Mouse (Mus musculus) C2C12 (cell line): ENCODE measurements around the gene Tmem216. TPM values are rescaled to one million over a fixed set of nuclear protein-coding genes. Genes with fewer than 3 reads are reported as not detected.
A peak's percentile ranks its signal among the peaks of the same experiment; 100 is the strongest.

Experiments used
- H3K27me3 ChIP-seq: one replicate; pipeline ENCODE4 v1.6.1; 2011; ENCODE audit not compliant: control insufficient read depth, insufficient read depth, insufficient read length
- H3K36me3 ChIP-seq: one replicate; pipeline ENCODE4 v1.6.1; 2011; ENCODE audit not compliant: control insufficient read depth, insufficient read depth
- H3K4me3 ChIP-seq: one replicate; pipeline ENCODE4 v1.5.1; 2011; ENCODE audit warnings: mild to moderate bottlenecking, control low read depth; ENCODE audit not compliant: poor library complexity, insufficient read depth, severe bottlenecking
- H3K79me2 ChIP-seq: one replicate; pipeline ENCODE4 v1.6.1; 2011; ENCODE audit not compliant: control insufficient read depth, insufficient read depth
- H3K79me3 ChIP-seq: one replicate; pipeline ENCODE4 v1.6.1; 2011; ENCODE audit warnings: low read depth, control low read depth
- H3ac ChIP-seq: one replicate; pipeline ENCODE3; 2011; ENCODE audit warnings: low read depth; ENCODE audit not compliant: control insufficient read depth, insufficient read length
- CEBPB ChIP-seq: IDR thresholded peaks from one replicate; pipeline ENCODE4 v1.6.1; 2011; ENCODE audit warnings: low read depth, mild to moderate bottlenecking, control low read depth, moderate library complexity
- CTCF ChIP-seq: IDR thresholded peaks from one replicate; pipeline ENCODE4 v1.5.1; 2011; ENCODE audit not compliant: control insufficient read depth, insufficient read depth, insufficient read length
- FOSL1 ChIP-seq: IDR thresholded peaks from one replicate; pipeline ENCODE4 v1.8.0; 2011; ENCODE audit warnings: mild to moderate bottlenecking, low read length; ENCODE audit not compliant: poor library complexity, insufficient read depth, severe bottlenecking
- MAX ChIP-seq: IDR thresholded peaks from one replicate; pipeline ENCODE4 v1.6.1; 2011; ENCODE audit warnings: mild to moderate bottlenecking, control low read depth
- MYOD1 ChIP-seq: IDR thresholded peaks from one replicate; pipeline ENCODE4 v1.6.1; 2011; ENCODE audit warnings: low read depth; ENCODE audit not compliant: control insufficient read depth, insufficient read length
- MYOG ChIP-seq: IDR thresholded peaks from one replicate; pipeline ENCODE4 v1.6.1; 2011; ENCODE audit not compliant: control insufficient read depth, insufficient read length; ENCODE audit errors: extremely low read depth
- USF1 ChIP-seq: IDR thresholded peaks from one replicate; pipeline ENCODE4 v1.6.1; 2011; ENCODE audit warnings: low read depth, mild to moderate bottlenecking, control low read depth, moderate library complexity
- polyA plus RNA-seq: library from polyadenylated mRNA; unstranded; fragments of >200 nt; fragmentation: generic; extraction: Trizol; gene quantifications from one replicate; pipeline ENCODE4 v1.2.1, GENCODE M21; 2012; ENCODE audit warnings: missing spikeins

Gene Tmem216
- polyA plus RNA-seq, 1 experiment = 25.2 TPM

- Histone ChIP-seq H3K79me2 (no peaks in the 10 kb centered on the region), H3K27me3 (no peaks in the 10 kb centered on the region), H3ac (no peak overlapping the region), H3K79me3 (no peaks in the 10 kb centered on the region), H3K4me3 (no peak overlapping the region), H3K36me3 (peaks cover 94% of the 10 kb centered on the region)
- no peak for TF ChIP-seq USF1
- TF ChIP-seq MYOG = no peak
- TF ChIP-seq MAX = no peak
- no peak for TF ChIP-seq MYOD1
- no peak for TF ChIP-seq CTCF
- TF ChIP-seq FOSL1 = no peak
- no peak for TF ChIP-seq CEBPB
These were observed 16.6 kb downstream of the Tmem216 start for GRCm38 (mm10) chr19:10539454-10539853.

GRCm38 (mm10) chr19:10530082-10530481 lies 26.0 kb downstream of the Tmem216 start:
- no peak for TF ChIP-seq FOSL1
- no peak overlapping the region for H3ac ChIP-seq
- peaks cover 65% of the 10 kb centered on the region for H3K79me3 ChIP-seq
- H3K79me2 ChIP-seq = peaks cover 79% of the 10 kb centered on the region
- H3K27me3 ChIP-seq = no peaks in the 10 kb centered on the region
- H3K36me3 ChIP-seq = peaks cover 69% of the 10 kb centered on the region
- H3K4me3 ChIP-seq = no peak overlapping the region

- TF ChIP-seq MAX = no peak
- no peak for TF ChIP-seq CTCF
- TF ChIP-seq USF1 = no peak
- no peak for TF ChIP-seq MYOD1
- no peak for TF ChIP-seq FOSL1
- TF ChIP-seq MYOG = no peak
- no peak for TF ChIP-seq CEBPB
- peak within 1 kb of the TSS; percentile 94 for H3K4me3 ChIP-seq
- peaks cover 96% of the 10 kb centered on the region for H3K79me2 ChIP-seq
These were observed 30.1 kb downstream of the Tmem216 start, which contains the start of gene Sdhaf2 for GRCm38 (mm10) chr19:10525910-10526309. Gene Sdhaf2 (minus strand): TSS chr19:10526142.

GRCm38 (mm10) chr19:10525106-10525901 lies 30.7 kb downstream of the Tmem216 start, which contains the start of gene Cpsf7:
Gene Cpsf7 (plus strand): TSS chr19:10525266.
- no peak for TF ChIP-seq CEBPB
- no peak for TF ChIP-seq MAX
- TF ChIP-seq CTCF = no peak
- TF ChIP-seq USF1 = no peak
- TF ChIP-seq FOSL1 = no peak
- TF ChIP-seq MYOG = no peak
- no peak for TF ChIP-seq MYOD1
- H3K79me2 ChIP-seq = peaks cover 96% of the 10 kb centered on the region
- H3K36me3 ChIP-seq = peaks cover 29% of the 10 kb centered on the region
- H3K27me3 ChIP-seq = no peaks in the 10 kb centered on the region
- H3ac ChIP-seq = peak within 1 kb of the TSS; percentile 88
- H3K79me3 ChIP-seq = peaks cover 81% of the 10 kb centered on the region
- peak within 1 kb of the TSS; percentile 94 for H3K4me3 ChIP-seq

More at GRCm38 (mm10) chr19:10525910-10526309, 30.1 kb downstream of the Tmem216 start, which contains the start of gene Sdhaf2:
- Histone ChIP-seq H3ac (peak within 1 kb of the TSS; percentile 88), H3K27me3 (no peaks in the 10 kb centered on the region), H3K36me3 (peaks cover 32% of the 10 kb centered on the region), H3K79me3 (peaks cover 83% of the 10 kb centered on the region)

- Histone ChIP-seq H3K36me3 (peaks cover 26% of the 10 kb centered on the region), H3K27me3 (no peaks in the 10 kb centered on the region), H3ac (peak overlapping the region; percentile 88), H3K4me3 (peak overlapping the region; percentile 94), H3K79me2 (peaks cover 96% of the 10 kb centered on the region), H3K79me3 (peaks cover 79% of the 10 kb centered on the region)
- no peak for TF ChIP-seq CEBPB
These were observed 31.3 kb downstream of the Tmem216 start for GRCm38 (mm10) chr19:10524784-10525105.

- Histone ChIP-seq H3K27me3 (no peaks in the 10 kb centered on the region), H3K4me3 (no peak overlapping the region), H3K79me3 (peaks cover 71% of the 10 kb centered on the region), H3ac (no peak overlapping the region), H3K36me3 (peaks cover 15% of the 10 kb centered on the region), H3K79me2 (peaks cover 96% of the 10 kb centered on the region)
- no peak for TF ChIP-seq CEBPB
- TF ChIP-seq MYOG = no peak
- no peak for TF ChIP-seq FOSL1
- no peak for TF ChIP-seq CTCF
These were observed 32.5 kb downstream of the Tmem216 start for GRCm38 (mm10) chr19:10523483-10524080.
